Mouse (Mus musculus): ENCODE data around the gene Diaph3.

DNA sequence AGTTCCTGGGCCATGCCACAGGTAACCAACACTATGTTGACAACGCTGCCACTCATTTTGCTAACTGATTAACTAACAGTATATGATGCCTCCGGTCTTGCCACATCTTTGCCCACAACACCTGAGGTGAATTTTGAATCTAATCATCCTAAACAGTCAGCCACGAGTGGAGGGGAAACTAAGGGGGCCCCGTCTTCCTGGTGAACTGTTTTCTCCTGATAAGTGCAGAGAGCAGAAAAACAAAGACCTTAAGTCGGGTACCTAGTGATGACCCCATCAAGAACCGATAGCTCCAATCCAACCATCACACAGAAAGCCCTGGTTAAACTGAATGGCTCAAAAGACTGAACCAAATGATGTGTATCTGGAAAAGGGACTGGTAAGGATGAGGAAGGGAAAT, 8.6 kb upstream of the Diaph3 start:
- TF ChIP-seq CTCF (IDR thresholded peaks at IDR 0.05; ENCODE audit: low read depth, low read length): no peak
- no peak for TF ChIP-seq POLR2A (IDR thresholded peaks at IDR 0.05; ENCODE audit: extremely low read depth, insufficient read depth, low read length)

Data from liver, adult 2 months (tissue).